Mouse (Mus musculus) CD4-positive, CD25-positive, alpha-beta regulatory T cell, adult 4 months (primary cell): ENCODE results near the gene Themis3. TPM values are rescaled to one million over a fixed set of nuclear protein-coding genes. Genes with fewer than 3 reads are reported as not detected.
"Not testable (repeated sequence)": the region's sequence is repeated elsewhere in the genome, so short reads cannot be mapped to it uniquely, and the experiment has no call there.

ENCODE experiments used
- ATAC-seq: one replicate; pipeline ENCODE4 v1.8.0; 2017
- polyA plus RNA-seq, 2 experiments: library from polyadenylated mRNA; unstranded; fragments of 100-300 nt; shearing (Covaris generic); gene quantifications; one replicate each; pipeline ENCODE4 v1.2.1; 2017

The Themis3 gene
- polyA plus RNA-seq, 2 experiments from 2014 or later, result not detected

DNA sequence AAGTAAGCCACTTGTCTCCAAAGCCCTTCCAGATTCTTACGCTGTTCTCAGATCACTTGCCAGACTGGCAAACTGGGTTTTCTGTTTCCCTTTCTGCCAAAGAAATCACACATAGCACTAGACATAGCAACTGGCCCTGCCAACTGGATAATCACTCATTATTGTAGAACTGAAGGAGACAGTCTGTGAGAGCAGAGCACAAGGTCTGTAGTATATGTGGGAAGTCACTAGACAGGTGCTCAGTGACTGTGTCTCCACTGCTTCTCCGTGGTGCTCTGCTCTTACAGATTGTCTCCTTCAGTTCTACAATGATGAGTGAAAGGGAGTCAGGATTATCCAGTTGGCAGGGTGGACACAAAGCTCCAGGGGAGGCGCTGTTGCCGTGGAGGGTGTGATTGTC is 41.7 kb downstream of the Themis3 start:
- no peak for ATAC-seq

DNA sequence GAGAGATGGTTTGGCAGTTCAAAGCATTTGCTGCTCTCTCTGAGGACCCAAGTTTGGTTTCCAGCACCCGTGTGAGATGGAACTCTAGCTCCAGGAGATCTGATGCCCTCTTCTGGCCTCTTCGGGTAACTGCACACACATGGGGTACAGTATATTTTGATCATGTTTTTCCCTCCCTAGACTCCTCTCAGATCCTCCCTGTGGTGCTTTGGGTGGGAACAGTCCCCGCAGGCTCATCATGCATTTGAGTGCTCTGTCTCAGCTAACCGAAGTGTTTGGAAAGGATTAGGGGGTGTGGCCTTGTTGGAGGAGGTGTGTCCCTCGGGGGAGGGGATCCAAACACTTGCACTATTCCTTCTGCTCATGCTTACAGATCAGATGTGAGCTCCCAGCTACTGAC is 43.9 kb downstream of the Themis3 start:
- no peak for ATAC-seq

DNA sequence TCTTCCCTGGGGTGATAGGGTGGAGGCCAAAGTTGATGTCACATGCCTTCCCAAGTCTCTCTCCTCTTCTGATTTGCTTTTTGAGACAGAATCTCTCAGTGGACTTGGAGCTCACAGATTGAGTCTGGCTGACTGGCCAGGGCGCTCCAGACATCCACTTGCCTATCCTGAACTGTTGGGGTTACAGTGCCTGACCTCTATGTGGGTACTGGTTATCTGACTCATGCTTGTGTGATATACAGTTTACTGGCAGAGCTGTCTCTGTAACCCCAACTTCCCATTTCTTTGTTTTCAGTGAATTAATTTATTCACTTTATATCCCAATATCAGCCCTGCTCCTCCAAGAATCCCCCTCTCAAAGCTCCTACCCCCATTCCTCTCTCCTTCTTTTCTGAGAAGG is 62.1 kb downstream of the Themis3 start:
- ATAC-seq, result no peak

DNA sequence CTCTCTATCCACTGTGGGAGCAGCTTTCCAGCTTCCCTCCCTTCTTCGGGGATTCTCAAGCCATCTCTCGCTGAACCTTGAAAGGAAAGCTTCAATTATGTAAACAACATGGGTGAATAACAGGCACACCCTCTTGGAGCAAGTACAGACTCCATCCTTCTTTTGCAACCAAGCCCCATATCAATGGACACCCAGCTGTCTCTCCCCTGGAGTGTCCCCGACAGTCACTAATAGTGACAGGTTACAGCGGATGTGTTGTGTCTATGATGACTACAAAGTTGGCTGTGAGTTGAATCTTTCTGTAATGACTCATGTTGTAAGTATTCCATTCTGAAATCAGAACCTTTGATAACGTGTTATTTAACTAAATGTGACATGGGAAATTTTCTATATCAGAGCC is 71.0 kb downstream of the Themis3 start:
- ATAC-seq, result no peak

DNA sequence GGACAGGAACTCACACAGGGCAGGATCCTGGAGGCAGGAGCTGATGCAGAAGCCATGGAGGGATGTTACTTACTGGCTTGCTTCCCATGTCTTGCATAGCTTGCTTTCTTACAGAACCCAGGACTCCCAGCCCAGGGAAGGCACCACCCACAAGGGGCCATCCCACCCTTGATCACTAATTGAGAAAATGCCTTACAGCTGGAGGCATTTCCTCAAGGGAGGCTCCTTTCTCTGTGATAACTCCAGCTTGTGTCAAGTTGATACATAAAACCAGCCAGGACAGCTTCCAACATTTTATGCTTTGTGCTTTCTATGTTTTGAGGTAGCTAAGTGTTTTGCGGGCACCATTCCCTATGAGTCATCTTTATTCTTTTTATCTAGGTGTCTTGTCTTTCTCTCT is 71.8 kb downstream of the Themis3 start:
- ATAC-seq, result not testable (repeated sequence)

DNA sequence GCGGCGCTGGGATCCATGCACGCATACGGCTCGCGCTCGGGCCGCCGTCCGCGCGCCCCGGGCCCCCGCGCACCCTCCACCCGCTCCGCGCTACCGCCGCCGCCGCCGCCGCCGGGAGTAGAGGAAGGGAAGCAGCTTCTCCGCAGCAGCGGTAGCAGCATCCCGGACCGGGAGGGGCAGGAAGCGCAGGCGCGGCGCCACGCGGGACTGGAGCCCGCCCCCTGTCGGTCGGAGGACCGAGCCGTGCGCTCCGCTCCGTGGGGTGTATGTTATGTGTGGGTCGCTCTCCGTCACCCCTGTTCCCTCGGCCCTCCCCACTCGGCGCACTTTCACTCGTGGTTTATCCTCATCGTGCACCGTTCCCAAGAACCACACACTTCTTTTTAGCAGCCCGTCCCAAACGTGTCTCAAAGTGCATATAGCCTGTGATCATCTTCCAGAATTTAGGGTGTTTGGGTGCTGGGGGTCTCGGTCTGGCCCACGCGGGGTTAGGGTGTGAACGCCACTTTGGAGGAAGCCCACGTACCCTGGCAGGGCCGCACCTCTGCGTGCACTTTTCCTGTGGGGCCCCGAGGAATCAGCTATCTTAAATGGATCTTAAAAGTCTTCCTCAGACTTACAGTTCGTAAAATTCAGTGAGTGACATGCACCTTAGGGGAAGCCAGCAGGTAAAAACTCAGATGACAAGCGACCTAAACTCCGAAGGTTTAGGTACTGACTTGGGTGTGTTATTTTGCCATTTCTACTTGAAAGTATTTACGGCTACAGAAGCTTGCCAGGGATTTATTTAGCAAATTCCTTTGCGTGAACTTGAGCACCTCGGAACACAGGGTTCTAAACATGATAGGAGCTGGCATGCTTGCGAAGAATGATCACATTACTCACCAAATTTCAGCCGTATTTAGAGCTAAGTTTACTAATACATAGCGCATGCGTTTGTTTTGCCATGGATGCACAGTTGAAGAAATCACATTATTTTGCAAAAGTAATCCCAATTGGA is 74.6 kb downstream of the Themis3 start, which contains the start of gene Rab12:
Gene Rab12, minus strand, starts transcription at position 176 of the 1,000 bp plus-strand sequence.
- ATAC-seq, result peak; percentile 93

DNA sequence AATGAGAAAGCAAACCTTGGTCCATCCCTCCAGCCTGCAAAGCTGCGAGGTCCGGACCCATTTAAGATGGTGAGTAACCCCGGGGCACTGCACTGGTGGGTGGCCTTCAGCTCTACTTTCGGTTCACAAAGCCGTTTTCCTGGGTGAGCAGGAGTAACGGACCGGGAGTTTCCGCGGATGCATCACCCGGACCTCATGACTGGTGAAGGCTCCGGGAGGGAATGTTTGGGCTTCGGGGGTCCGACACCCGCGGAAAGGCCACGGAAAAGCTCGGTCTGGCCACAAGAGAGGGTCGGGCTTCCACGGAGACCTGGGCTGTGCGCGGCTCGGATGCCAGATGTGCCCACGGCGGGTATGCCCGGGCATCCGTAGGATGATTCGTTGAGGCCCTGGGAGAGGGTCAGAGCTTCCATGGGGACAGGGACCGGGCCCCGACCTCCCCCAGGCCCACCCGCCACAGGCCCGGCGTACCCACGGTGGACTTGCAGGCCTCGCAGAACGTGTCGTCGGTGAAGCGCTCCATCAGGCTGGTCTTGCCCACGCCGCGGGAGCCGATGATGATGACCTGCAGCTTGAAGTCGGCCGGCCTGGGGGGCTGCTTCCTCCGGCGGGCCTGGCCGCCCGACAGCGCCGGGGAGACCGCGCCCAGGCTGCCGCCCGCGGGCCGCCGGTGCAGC is 75.4 kb downstream of the Themis3 start:
- ATAC-seq, result peak; percentile 57

DNA sequence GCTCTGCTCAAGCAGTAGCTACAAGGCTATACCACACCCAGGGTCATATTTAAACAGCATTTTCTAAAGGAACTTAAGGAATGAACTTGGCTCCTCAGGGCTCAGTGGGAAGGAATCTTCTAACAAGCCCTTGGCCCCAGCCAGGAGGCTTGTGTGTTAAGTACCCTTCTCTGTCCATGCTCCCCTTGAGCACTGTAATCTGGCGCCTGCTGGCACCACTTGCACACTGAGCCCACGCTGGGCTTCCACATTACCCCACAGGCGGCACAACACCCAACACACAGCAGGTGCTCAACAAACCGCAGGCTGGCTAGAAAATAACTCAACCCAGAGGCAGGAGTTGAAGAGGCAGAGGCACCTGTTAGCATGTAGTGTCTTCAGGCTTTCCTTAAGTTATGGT is 77.5 kb downstream of the Themis3 start:
- no peak for ATAC-seq

DNA sequence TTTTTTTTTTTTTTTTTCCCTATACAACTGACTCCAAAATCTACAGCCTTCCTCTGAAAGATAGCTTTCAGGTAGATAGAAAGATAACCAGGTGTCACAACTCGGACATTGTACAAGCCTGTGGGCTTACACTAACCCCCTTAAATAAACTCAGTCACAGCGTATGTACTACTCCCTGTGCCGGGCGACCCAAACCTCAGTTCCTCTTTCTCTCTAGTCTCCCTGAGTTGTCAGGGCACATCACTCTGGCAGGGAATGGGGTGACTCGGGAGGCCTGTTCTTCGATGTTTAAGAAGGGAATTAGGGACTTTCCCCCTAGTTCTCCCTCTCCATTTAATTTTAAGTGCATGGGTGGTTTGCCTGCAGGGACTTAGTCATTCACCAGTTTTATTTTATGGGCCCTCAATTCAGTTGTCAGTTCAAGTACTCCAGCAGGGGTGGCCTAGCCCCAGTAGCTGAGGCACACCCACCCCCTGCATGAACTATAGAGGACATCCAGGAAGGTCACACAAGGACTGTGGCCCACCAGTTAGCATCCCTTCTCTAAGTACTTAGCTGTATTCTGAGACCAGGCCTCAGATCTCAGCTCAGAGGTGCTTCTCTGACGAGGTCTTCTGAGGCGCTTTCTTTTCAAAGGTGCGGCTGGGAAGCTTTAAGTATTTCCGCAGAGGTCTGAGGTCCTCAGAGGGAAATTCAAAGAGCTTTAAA is 80.0 kb downstream of the Themis3 start:
- ATAC-seq, result no peak

DNA sequence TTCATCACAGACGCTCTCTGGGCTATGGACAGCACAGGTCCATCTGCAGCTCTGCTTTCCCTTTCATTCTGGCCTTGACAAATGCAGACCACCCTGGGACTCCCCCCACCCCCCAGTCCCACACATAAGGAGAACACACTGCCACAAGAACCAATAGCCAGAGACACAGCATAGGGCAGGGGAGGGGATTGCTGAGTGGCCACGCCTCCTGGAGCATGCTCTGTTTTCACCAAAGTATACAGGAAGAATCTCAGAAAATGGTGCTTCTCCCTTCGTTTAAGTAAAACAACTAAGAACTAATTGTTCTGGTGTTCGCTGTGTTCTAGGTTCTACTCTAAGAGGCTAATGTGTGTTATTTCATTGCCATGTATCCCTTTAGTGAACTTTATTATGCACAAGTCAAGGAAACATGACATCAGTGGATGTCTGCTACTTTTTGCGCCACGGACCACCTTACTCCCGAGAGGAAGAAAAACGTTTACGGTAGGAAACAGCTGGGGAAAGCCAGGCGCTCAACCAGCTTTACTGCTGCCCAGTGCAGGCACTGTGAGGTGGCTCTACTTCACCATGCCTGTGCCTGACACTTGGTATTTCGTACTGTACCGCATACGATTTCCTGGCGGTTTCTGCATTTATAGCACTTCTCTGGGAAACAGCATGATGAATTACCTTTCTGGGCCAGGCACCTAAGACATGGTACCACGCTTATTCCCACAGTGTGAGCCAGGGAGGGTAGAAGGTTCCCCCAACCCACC is 82.0 kb downstream of the Themis3 start:
- ATAC-seq, result peak; percentile 79

DNA sequence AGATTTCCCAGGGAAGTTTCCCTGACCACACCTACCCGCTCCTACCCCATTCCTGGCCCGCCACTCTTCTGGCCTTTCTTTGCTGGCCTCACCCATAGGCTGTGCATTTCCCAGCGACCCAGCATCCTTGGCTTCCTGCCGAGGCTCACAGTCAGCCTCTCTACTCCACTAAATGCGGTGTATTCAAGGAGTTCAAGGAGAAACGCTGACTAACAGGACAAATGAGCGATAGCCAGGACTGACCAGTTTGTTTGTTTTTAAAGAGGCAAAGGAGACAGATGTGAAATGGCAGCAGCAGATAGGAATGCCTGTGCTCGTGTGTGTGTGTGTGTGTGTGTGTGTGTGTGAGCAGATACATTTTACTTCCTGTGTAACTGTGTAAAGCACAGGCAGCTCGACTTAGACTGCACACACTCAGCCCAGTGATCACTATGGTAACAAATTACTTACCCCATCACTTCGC is 84.2 kb downstream of the Themis3 start:
- no peak for ATAC-seq

DNA sequence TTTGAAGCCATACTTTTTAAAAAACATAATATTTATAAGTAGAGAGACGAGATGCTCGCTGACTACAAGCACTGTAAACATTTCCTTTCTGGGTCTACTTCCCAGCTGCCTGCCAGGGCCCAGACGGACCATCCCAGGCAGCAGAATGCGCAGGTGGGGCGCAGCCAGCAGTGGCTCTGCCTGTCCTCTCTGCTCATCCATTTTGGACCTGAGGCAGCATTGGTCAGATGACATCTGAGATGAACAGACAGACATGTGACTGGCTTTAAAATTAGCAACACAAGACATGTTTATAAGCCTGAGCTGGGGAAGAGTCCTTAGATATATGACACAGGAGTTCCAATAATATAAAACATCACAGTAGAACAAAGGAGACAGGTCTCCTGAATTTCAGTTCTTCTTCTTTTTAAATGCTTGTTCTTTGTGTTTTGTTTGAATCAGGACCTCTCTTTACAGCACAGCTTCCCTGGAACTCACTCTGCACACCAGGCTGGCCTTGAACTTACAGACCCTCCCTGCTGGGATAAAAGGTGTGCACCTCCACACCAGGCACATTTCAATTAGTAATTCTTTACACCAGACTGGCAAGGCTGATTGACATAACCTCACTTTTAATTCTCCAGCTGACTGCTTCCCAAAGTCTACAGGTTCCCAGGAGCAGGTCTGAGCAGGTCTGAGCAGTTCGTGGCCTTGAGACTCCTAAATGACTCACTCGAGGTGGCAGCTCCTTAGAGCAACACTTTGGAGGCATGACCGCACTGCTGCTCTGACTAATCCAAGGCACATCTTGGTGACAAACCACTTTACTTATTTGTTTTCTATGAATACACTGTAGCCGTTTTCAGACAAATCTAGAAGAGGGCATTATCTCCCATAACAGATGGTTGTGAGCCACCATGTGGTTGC is 87.1 kb downstream of the Themis3 start:
- no peak for ATAC-seq

DNA sequence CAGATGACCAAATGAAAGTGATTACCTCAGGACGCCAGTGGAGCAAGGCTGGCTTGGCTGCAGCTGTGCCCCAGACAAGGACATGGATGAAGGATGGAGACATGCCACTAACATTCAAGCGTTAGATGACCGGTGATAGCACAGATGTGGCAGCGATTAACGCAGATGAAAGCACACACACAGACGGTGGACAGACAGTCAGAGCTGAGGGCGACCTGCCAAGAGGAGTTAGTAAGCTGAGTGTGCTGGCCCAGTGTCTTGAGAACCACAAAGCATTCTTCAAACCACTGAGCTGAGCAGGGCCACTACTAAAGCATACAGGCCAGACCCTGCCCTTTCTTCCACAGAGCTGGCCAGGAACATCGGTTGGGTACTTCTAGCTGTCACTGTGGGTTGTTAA is 89.5 kb downstream of the Themis3 start:
- no peak for ATAC-seq

Other genes starting within 250 kb of the Themis3 start
- gene Mtcl1, start 144.9 kb downstream of the Themis3 start, polyA plus RNA-seq, result under 1 TPM in 1 of 2 experiments, not detected in 1; 0.28 TPM
- 10 to 100 TPM; 13.5 to 15.9 TPM for gene Rab12, start 74.9 kb downstream of the Themis3 start, polyA plus RNA-seq